Mouse (Mus musculus) forebrain, embryonic 15.5 days (tissue): ENCODE results near the gene Snrpa1. TPM values are rescaled to one million over a fixed set of nuclear protein-coding genes. Genes with fewer than 3 reads are reported as not detected.

Source experiments
- ATAC-seq: fragments of 200-750 bp; cut with Nextera tagmentation; replicated peaks from 2 replicates; pipeline ENCODE4 v1.8.0; 2017; ENCODE audit warnings: mild to moderate bottlenecking, moderate TSS enrichment, moderate library complexity
- H3K27ac ChIP-seq: fragments of 300-500 bp; sonication (generic); replicated peaks from 2 replicates; pipeline ENCODE4 v1.5.1; 2015; ENCODE audit warnings: mild to moderate bottlenecking, inconsistent platforms
- H3K27me3 ChIP-seq: fragments of 300-500 bp; sonication (generic); 2 replicates; pipeline ENCODE4 v1.6.1; 2015; ENCODE audit warnings: inconsistent platforms
- H3K36me3 ChIP-seq: fragments of 300-500 bp; sonication (generic); 2 replicates; pipeline ENCODE4 v1.6.1; 2015; ENCODE audit warnings: mild to moderate bottlenecking, inconsistent platforms
- H3K4me1 ChIP-seq: fragments of 300-500 bp; sonication (generic); 2 replicates; pipeline ENCODE4 v1.6.1; 2015; ENCODE audit warnings: inconsistent platforms
- H3K4me2 ChIP-seq: fragments of 300-500 bp; sonication (generic); replicated peaks from 2 replicates; pipeline ENCODE4 v1.6.1; 2015; ENCODE audit warnings: mild to moderate bottlenecking, inconsistent platforms
- H3K4me3 ChIP-seq: fragments of 300-500 bp; sonication (generic); 2 replicates; pipeline ENCODE4 v1.5.1; 2015; ENCODE audit warnings: mild to moderate bottlenecking, inconsistent platforms
- H3K9ac ChIP-seq: fragments of 300-500 bp; sonication (generic); replicated peaks from 2 replicates; pipeline ENCODE4 v1.6.1; 2015; ENCODE audit warnings: mild to moderate bottlenecking, inconsistent platforms
- H3K9me3 ChIP-seq: fragments of 300-500 bp; sonication (generic); 2 replicates; pipeline ENCODE4 v1.6.1; 2016; ENCODE audit warnings: inconsistent platforms
- WGBS: fragments of 180-500 bp; shearing (Covaris S2); methylation state at CpG from one replicate; pipeline ENCODE4 v1.1.7; 2015; ENCODE audit warnings: mixed read lengths; 5-methylcytosine and 5-hydroxymethylcytosine counted together
- polyA plus RNA-seq: library from polyadenylated mRNA; unstranded; fragments of >200 nt; fragmentation: Nextera tagmentation; extraction: Ambion mirVana; gene quantifications from 2 replicates; pipeline ENCODE4 v1.2.1, GENCODE M21; 2015

Gene Snrpa1
- polyA plus RNA-seq, 1 experiment from 2014 or later = 147 TPM

- peak; percentile 7; the same call in 1 of the 2 replicates for ATAC-seq
Measured at GRCm38 (mm10) chr7:66120139-66120538, 61.3 kb downstream of the Snrpa1 start.

GRCm38 (mm10) chr7:66120702-66121396, 62.0 kb downstream of the Snrpa1 start:
- H3K4me1 ChIP-seq = peaks cover 58% of the 10 kb centered on the region
- H3K9me3 ChIP-seq = no peaks in the 10 kb centered on the region
- H3K27ac ChIP-seq = peak overlapping the region; percentile 67
- ATAC-seq = 0 out of 2 replicates have a peak, but pooled peaks have one; percentile 42
- H3K36me3 ChIP-seq = peaks cover 5% of the 10 kb centered on the region; the same call in 1 of the 2 replicates
- H3K4me3 ChIP-seq = no peak overlapping the region
- no peak overlapping the region for H3K4me2 ChIP-seq
- WGBS = 54% methylated on average over 7 of the region's 7 CpGs
- H3K9ac ChIP-seq = no peak overlapping the region
- H3K27me3 ChIP-seq = no peaks in the 10 kb centered on the region

More at GRCm38 (mm10) chr7:66120139-66120538, 61.3 kb downstream of the Snrpa1 start:
- no peak overlapping the region for H3K4me3 ChIP-seq
- H3K4me2 ChIP-seq = no peak overlapping the region
- H3K27ac ChIP-seq = peak overlapping the region; percentile 67
- peaks cover 63% of the 10 kb centered on the region for H3K4me1 ChIP-seq
- H3K27me3 ChIP-seq = no peaks in the 10 kb centered on the region
- no peak overlapping the region for H3K9ac ChIP-seq
- H3K36me3 ChIP-seq = peaks cover under 1% of the 10 kb centered on the region; the same call in 1 of the 2 replicates
- WGBS = 65% methylated on average over 1 of the region's 1 CpGs
- H3K9me3 ChIP-seq = no peaks in the 10 kb centered on the region

Other genes starting within 250 kb of the Snrpa1 start
- gene Pcsk6, start 197.3 kb upstream of the Snrpa1 start, polyA plus RNA-seq = 0.71 and 1.0 TPM in 2 replicates
- not detected in 2 replicates for gene Gm45213, start 15.4 kb upstream of the Snrpa1 start, polyA plus RNA-seq
- 77.9 and 81.0 TPM in 2 replicates for gene Selenos, start 20.6 kb downstream of the Snrpa1 start, polyA plus RNA-seq
- 13.3 and 13.8 TPM in 2 replicates for gene Chsy1, start 50.5 kb downstream of the Snrpa1 start, polyA plus RNA-seq